Mouse (Mus musculus) heart, postnatal 4 days (tissue): ENCODE measurements at regions not wholly inside any gene's neighbourhood (a gene's known extent, or its start where the extent isn't known, plus 50 kb on each side); places are given as distances from the start of the nearest gene placed in this dataset.

Experiments
- DNase-seq: peaks from one replicate; pipeline ENCODE4 v3.0.0; 2021

DNA sequence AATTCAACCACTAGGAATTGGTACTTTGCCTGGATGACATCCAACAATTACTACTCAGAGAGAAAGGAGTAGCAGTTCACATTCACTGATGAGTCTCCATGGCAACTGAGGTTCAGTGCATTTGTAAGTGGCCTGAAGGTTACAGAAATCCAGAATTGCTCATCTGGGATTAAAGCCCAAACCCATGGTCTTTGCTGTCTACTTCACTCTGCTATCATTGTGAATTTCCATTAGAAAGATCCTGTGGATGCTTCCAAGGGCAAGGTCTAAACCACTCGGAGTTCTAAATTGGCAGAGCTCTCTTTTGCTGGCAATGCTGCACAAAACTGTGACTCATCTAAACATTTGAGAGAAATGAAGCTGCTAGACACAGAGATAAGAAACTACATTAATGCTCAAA lies 319.9 kb upstream of the Tbl1x start:
- no peak for DNase-seq

DNA sequence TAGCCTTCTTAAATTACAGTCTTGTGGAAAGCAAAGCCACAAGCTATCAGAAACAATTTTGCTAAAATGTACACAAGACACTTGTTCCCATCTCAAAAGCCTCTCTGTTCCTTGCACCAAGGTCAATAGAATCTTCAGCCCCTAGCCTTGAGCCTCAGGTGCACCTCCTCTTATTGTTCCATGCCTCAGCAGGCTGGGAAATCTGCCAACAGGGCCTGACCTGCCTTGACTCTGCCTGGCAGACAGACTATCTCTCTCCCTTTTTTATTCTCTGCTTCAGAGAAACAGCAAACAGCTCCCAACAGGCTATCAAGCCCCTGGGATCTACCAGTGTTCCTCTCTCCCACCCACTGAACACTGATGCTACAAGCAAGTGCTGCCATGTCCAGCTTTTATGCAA lies 302.1 kb upstream of the Tbl1x start:
- DNase-seq: peak; percentile 9

DNA sequence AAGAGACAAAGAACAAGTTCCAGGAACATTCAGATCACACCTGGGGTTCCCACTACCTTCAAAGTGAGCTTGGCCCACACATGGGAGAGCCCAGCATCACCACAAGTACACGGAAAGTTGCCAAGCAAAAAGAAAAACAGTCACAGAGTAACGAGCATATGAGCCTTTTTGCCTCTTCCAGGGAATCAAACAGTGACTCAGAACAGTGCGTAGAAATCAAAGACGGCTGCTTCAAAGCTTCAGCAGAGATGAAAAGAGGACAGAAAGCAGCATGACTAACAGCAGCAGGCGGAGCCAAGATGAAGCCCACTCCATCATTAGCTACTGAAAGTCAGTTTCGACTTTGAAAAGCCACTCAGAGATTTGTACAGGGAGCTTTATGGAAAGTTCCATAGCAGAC lies 291.5 kb upstream of the Tbl1x start:
- DNase-seq: no peak
